Mouse (Mus musculus) CH12.LX (cell line): ENCODE results near the gene Nr2e1. TPM values are rescaled to one million over a fixed set of nuclear protein-coding genes. Genes with fewer than 3 reads are reported as not detected.
A peak's percentile ranks its signal among the peaks of the same experiment; 100 is the strongest.

Source experiments
- DNase-seq: peaks from one replicate; pipeline ENCODE4 v3.0.0-alpha.2; 2013; ENCODE audit errors: extremely low read depth
- H3K27ac ChIP-seq: 2 replicates; pipeline ENCODE4 v1.5.1; 2012; ENCODE audit warnings: low read depth, mild to moderate bottlenecking, control low read depth, moderate library complexity; ENCODE audit not compliant: insufficient read depth
- H3K27me3 ChIP-seq: replicated peaks from 2 replicates; pipeline ENCODE3; 2012; ENCODE audit warnings: inconsistent platforms
- H3K36me3 ChIP-seq, 2 experiments: replicated peaks in 1 of 2; 2 replicates each; pipeline versions ENCODE3 to v1.6.1; 2012; ENCODE audit warnings: inconsistent platforms in 1 of 2, low read length in 1 of 2, mild to moderate bottlenecking in 1 of 2, mixed read lengths in 1 of 2, moderate library complexity in 1 of 2; ENCODE audit not compliant: control insufficient read depth in 1 of 2, insufficient read depth in 1 of 2
- H3K4me1 ChIP-seq, 2 experiments: 2 replicates each; pipeline ENCODE4 v1.6.1; 2012; ENCODE audit warnings: inconsistent platforms in 1 of 2, moderate library complexity in 1 of 2; ENCODE audit not compliant: insufficient read depth in 2 of 2, control insufficient read depth in 1 of 2
- H3K4me2 ChIP-seq: 2 replicates; pipeline ENCODE4 v1.6.1; 2012; ENCODE audit warnings: low read depth, mild to moderate bottlenecking, control low read depth; ENCODE audit not compliant: poor library complexity, insufficient read depth, severe bottlenecking
- H3K4me3 ChIP-seq, 3 experiments: fragments of 150-350 bp in 1 of 3; sonication (generic) in 1 of 3; replicated peaks in 1 of 3; 2 replicates each; pipeline versions ENCODE3 to v1.5.1; 2011 to 2012; ENCODE audit warnings: low read depth in 2 of 3, low read length in 2 of 3, mild to moderate bottlenecking in 2 of 3, moderate library complexity in 2 of 3, control low read depth in 1 of 3, improper control_type of control experiment in 1 of 3, inconsistent platforms in 1 of 3, mixed read lengths in 1 of 3; ENCODE audit not compliant: poor library complexity in 1 of 3
- H3K79me2 ChIP-seq: replicated peaks from 2 replicates; pipeline ENCODE4 v1.6.1; 2012; ENCODE audit warnings: mild to moderate bottlenecking, moderate library complexity; ENCODE audit not compliant: control insufficient read depth, poor library complexity, insufficient read depth, severe bottlenecking; ENCODE audit errors: extremely low read depth
- H3K9ac ChIP-seq: 2 replicates; pipeline ENCODE4 v1.6.1; 2012; ENCODE audit warnings: low read depth, mild to moderate bottlenecking, control low read depth, moderate library complexity; ENCODE audit not compliant: insufficient read depth
- H3K9me3 ChIP-seq: replicated peaks from 2 replicates; pipeline ENCODE3; 2012; ENCODE audit warnings: low read length, inconsistent platforms, mixed read lengths
- BHLHE40 ChIP-seq: IDR thresholded peaks from 2 replicates; pipeline ENCODE4 v1.6.1; 2011; ENCODE audit warnings: mild to moderate bottlenecking, low read depth, low read length, improper control_type of control experiment
- CHD2 ChIP-seq: IDR thresholded peaks from 2 replicates; pipeline ENCODE4 v1.6.1; 2011; ENCODE audit warnings: low read length, improper control_type of control experiment
- E2F4 ChIP-seq: IDR thresholded peaks from 2 replicates; pipeline ENCODE4 v1.6.1; 2011; ENCODE audit warnings: low read depth, low read length, improper control_type of control experiment; ENCODE audit not compliant: insufficient replicate concordance
- IRF4 ChIP-seq: IDR thresholded peaks from 2 replicates; pipeline ENCODE4 v1.6.1; 2014; ENCODE audit warnings: low read depth, mild to moderate bottlenecking, inconsistent platforms, low read length, improper control_type of control experiment
- JUN ChIP-seq: IDR thresholded peaks from 2 replicates; pipeline ENCODE4 v1.6.1; 2011; ENCODE audit warnings: low read depth, mild to moderate bottlenecking, low read length, improper control_type of control experiment, moderate library complexity; ENCODE audit not compliant: insufficient read depth
- MAFK ChIP-seq: IDR thresholded peaks from 2 replicates; pipeline ENCODE4 v1.6.1; 2011; ENCODE audit warnings: low read length, improper control_type of control experiment; ENCODE audit not compliant: insufficient replicate concordance
- MAX ChIP-seq: IDR thresholded peaks from 2 replicates; pipeline ENCODE4 v1.6.1; 2011; ENCODE audit warnings: low read length, improper control_type of control experiment
- MAZ ChIP-seq: IDR thresholded peaks from 2 replicates; pipeline ENCODE4 v1.6.1; 2012; ENCODE audit warnings: low read depth, mild to moderate bottlenecking, inconsistent platforms, low read length, improper control_type of control experiment, moderate library complexity
- MYC ChIP-seq: IDR thresholded peaks from 2 replicates; pipeline ENCODE4 v1.6.1; 2011; ENCODE audit warnings: low read depth, mild to moderate bottlenecking, improper control_type of control experiment, low read length
- NELFE ChIP-seq: IDR thresholded peaks from 2 replicates; pipeline ENCODE4 v1.6.1; 2011; ENCODE audit warnings: low read depth, low read length, improper control_type of control experiment
- NRF1 ChIP-seq: IDR thresholded peaks from 2 replicates; pipeline ENCODE4 v1.6.1; 2014; ENCODE audit warnings: low read depth, mild to moderate bottlenecking, inconsistent platforms, low read length, improper control_type of control experiment, moderate library complexity
- PAX5 ChIP-seq: IDR thresholded peaks from 2 replicates; pipeline ENCODE4 v1.6.1; 2012; ENCODE audit warnings: low read length, inconsistent platforms, mixed read lengths
- POLR2AphosphoS2 ChIP-seq: IDR thresholded peaks from 2 replicates; pipeline ENCODE4 v1.6.1; 2011; ENCODE audit warnings: low read depth, low read length, improper control_type of control experiment
- SMC3 ChIP-seq: IDR thresholded peaks from 2 replicates; pipeline ENCODE4 v1.6.1; 2011; ENCODE audit warnings: low read depth, low read length, improper control_type of control experiment
- TCF12 ChIP-seq: IDR thresholded peaks from 2 replicates; pipeline ENCODE4 v1.6.1; 2014; ENCODE audit warnings: low read depth, mild to moderate bottlenecking, inconsistent platforms, low read length, improper control_type of control experiment
- UBTF ChIP-seq: IDR thresholded peaks from 2 replicates; pipeline ENCODE4 v1.6.1; 2012; ENCODE audit warnings: low read depth, mild to moderate bottlenecking, inconsistent platforms, low read length, improper control_type of control experiment, moderate library complexity
- USF1 ChIP-seq: IDR thresholded peaks from 2 replicates; pipeline ENCODE4 v1.6.1; 2014; ENCODE audit warnings: low read depth, mild to moderate bottlenecking, inconsistent platforms, low read length, improper control_type of control experiment
- USF2 ChIP-seq: conservative IDR thresholded peaks from 2 replicates; pipeline ENCODE4 v1.6.1; 2011; ENCODE audit warnings: low read depth, low read length, improper control_type of control experiment
- ZC3H11A ChIP-seq: IDR thresholded peaks from 2 replicates; pipeline ENCODE4 v1.6.1; 2012; ENCODE audit warnings: low read depth, mild to moderate bottlenecking, inconsistent platforms, low read length, improper control_type of control experiment
- ZNF384 ChIP-seq: IDR thresholded peaks from 2 replicates; pipeline ENCODE4 v1.6.1; 2012; ENCODE audit warnings: low read depth, low read length, improper control_type of control experiment, inconsistent platforms
- dilution Hi-C: fragments of 300-500 bp; cut with MboI; formaldehyde crosslinking; loops from 2 replicates; pipeline ENCODE4 v1.14.3; 2020; ENCODE audit warnings: low sequenced_read_pairs; ENCODE audit not compliant: extremely low pct_unique_long_range_greater_than_20kb, extremely low pct_ligation_motif_present
- in situ Hi-C: fragments of 300-500 bp; cut with MboI; formaldehyde crosslinking; loops from 3 replicates; pipeline ENCODE4 v1.14.3; 2019; ENCODE audit warnings: low sequenced_read_pairs, low pct_ligation_motif_present, low pct_unique_long_range_greater_than_20kb, mixed read lengths
- polyA plus RNA-seq: library from polyadenylated mRNA; unstranded; fragments of >175 nt; gene quantifications from 2 replicates; pipeline ENCODE4 v1.2.1, GENCODE M21; 2012; ENCODE audit warnings: low read depth; ENCODE audit not compliant: insufficient read length
- total RNA-seq, 2 experiments: library from RNA; depleted of rRNA; stranded (reverse); fragments of 300-350 nt in 1 of 2; fragments of >200 nt in 1 of 2; gene quantifications; 2 replicates each; pipeline ENCODE4 v1.2.3; 2012 to 2014

The Nr2e1 gene
- total RNA-seq (2012; rRNA removed), result not detected in 2 replicates
- not detected in 2 replicates for total RNA-seq (2014; rRNA removed)
- not detected in 2 replicates for polyA plus RNA-seq

GRCm38 (mm10) chr10:42583157-42583872 is at the start of gene Nr2e1, which contains the start of gene Ostm1:
TSS of gene Nr2e1 (minus strand) at chr10:42583632.
TSS of gene Ostm1 (plus strand) at chr10:42583822.
- no peak within 1 kb of the TSS for H3K9ac ChIP-seq
- no peak within 1 kb of the TSS for H3K4me2 ChIP-seq
- H3K9me3 ChIP-seq, result peaks cover 24% of the 10 kb centered on the region
- no peaks in the 10 kb centered on the region for H3K27me3 ChIP-seq
- DNase-seq, result no peak
- no peaks in the 10 kb centered on the region for H3K79me2 ChIP-seq
- TF ChIP-seq BHLHE40 (no peak), CHD2 (no peak), JUN (no peak), SMC3 (no peak), NELFE (no peak), USF1 (no peak), POLR2AphosphoS2 (no peak), MYC (no peak), MAFK (no peak), USF2 (no peak), TCF12 (no peak), UBTF (no peak), MAX (no peak), E2F4 (no peak), MAZ (no peak), ZC3H11A (no peak)
- TF ChIP-seq, all 38 proteins: peak for 0
- Histone ChIP-seq H3K4me3 (no peak within 1 kb of the TSS), H3K4me1 (no peaks in the 10 kb centered on the region), H3K36me3 (no peaks in the 10 kb centered on the region), H3K27ac (no peak within 1 kb of the TSS)
- in situ Hi-C loops (no loop called here), dilution Hi-C loops (no loop called here)

DNA sequence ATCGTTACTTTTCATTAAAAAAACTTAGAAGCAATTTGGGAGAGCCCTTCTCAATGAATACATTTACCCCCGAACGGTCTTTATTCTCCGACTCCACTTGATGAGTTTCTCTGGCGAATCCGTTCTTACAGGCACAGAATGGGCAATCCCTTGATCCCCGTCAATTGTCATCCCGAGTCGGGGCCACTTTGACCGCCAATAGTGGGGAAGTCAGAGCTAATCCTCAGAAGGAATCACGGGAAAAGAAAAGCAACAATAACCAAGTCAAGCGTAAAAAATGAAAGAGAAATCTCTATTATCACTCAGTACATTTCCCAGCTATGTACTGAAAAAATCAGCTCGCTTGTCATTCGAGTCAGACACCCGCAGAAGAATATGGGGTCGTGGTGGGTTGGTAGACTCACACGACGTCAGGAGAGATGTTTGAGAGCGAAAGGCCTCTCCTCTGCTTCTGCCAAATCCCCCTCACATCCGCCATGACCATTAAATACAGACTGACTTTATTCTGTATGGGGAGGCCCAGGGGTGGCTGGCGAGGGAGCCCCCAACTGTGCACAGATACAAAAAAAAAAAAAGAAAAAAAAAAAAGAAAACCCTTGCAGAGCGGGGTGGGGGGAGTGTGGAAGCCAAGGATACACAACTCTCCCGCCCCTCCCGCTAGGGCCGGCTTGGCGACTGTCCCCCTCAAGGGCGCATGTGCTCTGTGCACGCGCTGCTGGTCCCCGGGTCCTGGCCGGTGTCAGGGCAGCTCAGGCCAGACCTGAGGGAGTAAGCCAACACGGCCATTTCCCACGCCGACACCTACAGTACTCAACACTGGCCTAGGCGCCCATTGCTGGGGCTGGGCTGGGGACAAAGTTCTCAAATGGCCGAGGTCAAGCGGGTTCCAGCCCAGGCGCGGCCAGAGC is 49.3 kb upstream of the Nr2e1 start:
- DNase-seq, result no peak
- in situ Hi-C loops, result loop anchor here (10.0 kb wide), 1 partner anchor 328 kb away; no protein-coding TSS in a partner anchor
- H3K9ac ChIP-seq, result no peak overlapping the region

More for the DNA sequence above, 49.3 kb upstream of the Nr2e1 start:
- TF ChIP-seq UBTF, result no peak
- TF ChIP-seq NELFE, result no peak
- no peak for TF ChIP-seq NRF1
- no peak for TF ChIP-seq PAX5
- TF ChIP-seq CHD2, result no peak
- TF ChIP-seq POLR2AphosphoS2, result no peak
- TF ChIP-seq MAX, result no peak
- no peak for TF ChIP-seq MYC
- no peak for TF ChIP-seq ZNF384
- TF ChIP-seq IRF4, result no peak
- no peak for TF ChIP-seq ZC3H11A
- TF ChIP-seq, all 38 proteins: peak for 0
- Histone ChIP-seq H3K27ac (no peak overlapping the region), H3K4me2 (peak overlapping the region; percentile 10; the same call in 1 of the 2 replicates), H3K4me3 (peak overlapping the region in 1 of 3 experiments; percentile 32), H3K36me3 (no peaks in the 10 kb centered on the region), H3K4me1 (peaks cover 4 to 7% of the 10 kb centered on the region in 2 experiments; a peak in 1 of 4 replicates), H3K27me3 (no peaks in the 10 kb centered on the region), H3K9me3 (no peaks in the 10 kb centered on the region), H3K79me2 (no peaks in the 10 kb centered on the region)
- dilution Hi-C loops, result no loop called here
